In genomic region chr5:15517150-15517549, GRCm38 (mm10) we compare ENCODE assay signal across 13 mouse cellular contexts. TPM values are rescaled to one million over a fixed set of nuclear protein-coding genes. Genes with fewer than 3 reads are reported as not detected.
"Had no signal": no experiment of that assay in that cellular context is flagged by ENCODE, and none has a peak within 500 bp of the region (broad histone marks: within the 10 kb centered on the region; RNA-seq: fewer than 3 reads in every experiment).

No protein-coding gene starts in this region.

RNA-seq across cellular contexts. Expression of gene Gm21190, which starts 11.9 kb away (rescaled TPM):
- polyA plus RNA-seq: liver, embryonic 14.5 days; liver, embryonic 16.5 days; lung, embryonic 14.5 days; lung, embryonic 16.5 days; macrophage; midbrain, embryonic 12.5 days; midbrain, embryonic 15.5 days; myocyte; neural tube, embryonic 12.5 days; neural tube, embryonic 15.5 days; small intestine, adult 2 months; stomach, embryonic 14.5 days; stomach, embryonic 16.5 days had no signal

RNA-seq across cellular contexts. Expression of gene Gm21149, which starts 40.8 kb away (rescaled TPM):
- polyA plus RNA-seq: liver, embryonic 14.5 days; liver, embryonic 16.5 days; lung, embryonic 14.5 days; lung, embryonic 16.5 days; macrophage; midbrain, embryonic 12.5 days; midbrain, embryonic 15.5 days; myocyte; neural tube, embryonic 12.5 days; neural tube, embryonic 15.5 days; small intestine, adult 2 months; stomach, embryonic 14.5 days; stomach, embryonic 16.5 days had no signal

RNA-seq across cellular contexts. Expression of gene Gm21083, which starts 60.0 kb away (rescaled TPM):
- polyA plus RNA-seq: liver, embryonic 16.5 days; lung, embryonic 14.5 days; lung, embryonic 16.5 days; macrophage; midbrain, embryonic 12.5 days; midbrain, embryonic 15.5 days; myocyte; neural tube, embryonic 12.5 days; neural tube, embryonic 15.5 days; small intestine, adult 2 months; stomach, embryonic 14.5 days; stomach, embryonic 16.5 days had no signal
